Mouse (Mus musculus): ENCODE measurements at regions not wholly inside any gene's neighbourhood (a gene's known extent, or its start where the extent isn't known, plus 50 kb on each side); places are given as distances from the start of the nearest gene placed in this dataset.
A peak's percentile ranks its signal among the peaks of the same experiment; 100 is the strongest.

DNA sequence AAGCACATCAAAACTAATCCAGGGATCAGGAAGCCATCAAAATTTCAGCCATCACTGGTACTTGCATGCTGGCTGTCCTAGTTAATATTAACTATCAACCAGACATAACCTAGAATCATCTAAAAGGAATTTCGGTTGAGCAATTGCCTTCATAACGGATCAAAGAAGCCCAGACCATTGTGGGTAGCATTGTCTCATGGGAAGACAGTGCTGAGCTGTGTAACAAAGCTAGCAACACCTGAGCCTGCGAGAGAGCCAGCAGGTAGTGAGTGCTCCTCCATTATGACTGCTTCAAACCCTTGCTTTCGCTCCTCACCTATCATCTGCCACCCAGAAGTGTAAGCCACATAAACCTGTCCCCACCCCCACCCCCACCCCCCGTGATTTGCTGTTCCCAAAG, 169.6 kb upstream of the Fat1 start:
- DNase-seq = no peak

DNA sequence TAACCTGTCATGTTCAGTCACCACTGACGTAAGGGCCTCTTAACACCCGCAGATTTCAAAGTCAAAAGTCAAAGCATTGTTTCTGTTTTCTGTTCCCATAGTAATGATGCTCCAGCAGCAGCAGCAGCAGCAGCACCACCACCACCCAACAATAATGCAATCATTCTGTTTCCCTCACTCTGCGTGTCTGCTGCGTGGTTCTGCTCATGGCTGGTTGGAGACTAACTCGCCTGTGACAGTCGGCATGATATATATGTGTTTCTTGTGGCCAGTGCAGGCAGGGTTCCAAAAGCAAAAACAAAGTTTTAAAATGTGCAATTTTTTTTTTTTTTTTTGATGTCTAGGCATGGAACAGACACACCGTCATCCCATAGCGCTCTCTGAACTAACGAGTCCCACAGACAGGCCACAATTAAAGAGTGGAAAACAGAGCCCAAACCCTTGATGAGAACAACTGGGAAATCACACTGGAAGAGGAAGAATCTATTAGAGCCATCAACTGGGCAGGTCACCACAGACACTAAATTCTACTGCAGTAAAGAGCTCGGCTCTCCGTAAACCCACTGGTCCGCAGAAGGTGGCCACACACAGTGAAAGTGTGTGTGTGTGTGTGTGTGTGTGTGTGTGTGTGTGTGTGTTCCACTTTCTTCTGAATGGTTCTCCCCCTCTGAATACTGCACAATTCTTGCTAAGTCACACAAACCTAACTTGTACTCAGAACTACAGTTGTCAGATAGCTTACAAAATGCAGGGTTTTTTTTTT, 169.0 kb upstream of the Fat1 start:
- DNase-seq = peak; percentile 5 to 19

DNA sequence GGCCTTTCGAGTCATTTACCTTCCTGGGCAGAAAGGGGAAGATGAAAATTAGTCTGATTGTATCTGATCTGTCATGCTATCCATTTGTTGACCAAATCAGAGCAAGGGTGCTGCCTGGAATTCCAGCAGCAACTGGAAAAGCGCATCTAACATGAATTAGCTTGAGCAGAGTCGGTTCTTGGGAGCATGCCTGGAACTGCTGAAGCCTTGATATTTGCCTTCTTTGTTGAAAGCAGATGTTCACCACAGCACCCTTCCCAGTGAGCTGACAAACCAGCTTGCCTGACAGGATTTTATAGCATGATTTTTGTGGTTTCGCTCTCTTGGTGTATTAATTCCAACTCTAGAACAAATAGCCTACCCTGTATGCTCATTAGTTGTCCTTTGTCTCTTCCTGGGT, 168.0 kb upstream of the Fat1 start:
- peak; percentile 25 to 40 for DNase-seq

DNA sequence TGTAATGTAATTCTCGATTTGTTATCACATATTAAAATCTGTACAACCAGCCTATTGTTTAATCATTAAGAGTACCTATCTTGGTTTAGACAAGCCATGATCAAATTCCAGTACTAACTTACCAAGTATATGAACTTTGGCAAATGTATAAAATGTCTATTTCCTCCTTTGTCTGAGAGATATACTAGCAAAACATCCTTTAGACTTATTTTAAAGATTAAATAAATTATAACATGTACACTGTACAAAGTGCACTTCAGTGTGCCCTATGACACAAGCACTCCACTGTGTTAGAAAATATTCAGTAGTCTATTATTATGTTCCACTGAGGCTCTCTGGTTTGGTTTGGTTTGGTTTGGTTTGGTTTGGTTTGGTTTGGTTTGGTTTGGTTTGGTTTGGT, 156.0 kb upstream of the Fat1 start:
- no peak for DNase-seq

DNA sequence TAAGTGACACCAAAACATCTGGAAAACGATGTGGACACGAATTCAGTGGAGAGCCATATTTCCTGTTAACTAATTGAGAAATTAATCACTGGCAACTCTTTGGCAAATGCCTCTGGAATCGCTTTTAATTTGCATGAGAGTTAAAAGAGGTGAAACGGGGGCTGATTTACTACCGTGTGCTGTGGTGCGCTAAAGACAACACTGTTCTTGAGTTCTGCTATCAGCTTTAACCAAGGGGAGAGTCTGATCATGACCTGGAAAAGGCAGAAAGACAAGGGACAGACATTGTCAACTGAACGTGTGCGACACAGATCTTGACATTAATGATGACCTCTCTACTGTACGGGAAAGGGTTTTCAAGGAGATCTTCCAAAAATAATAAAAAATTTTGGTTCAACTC, 152.8 kb upstream of the Fat1 start:
- no peak for DNase-seq

DNA sequence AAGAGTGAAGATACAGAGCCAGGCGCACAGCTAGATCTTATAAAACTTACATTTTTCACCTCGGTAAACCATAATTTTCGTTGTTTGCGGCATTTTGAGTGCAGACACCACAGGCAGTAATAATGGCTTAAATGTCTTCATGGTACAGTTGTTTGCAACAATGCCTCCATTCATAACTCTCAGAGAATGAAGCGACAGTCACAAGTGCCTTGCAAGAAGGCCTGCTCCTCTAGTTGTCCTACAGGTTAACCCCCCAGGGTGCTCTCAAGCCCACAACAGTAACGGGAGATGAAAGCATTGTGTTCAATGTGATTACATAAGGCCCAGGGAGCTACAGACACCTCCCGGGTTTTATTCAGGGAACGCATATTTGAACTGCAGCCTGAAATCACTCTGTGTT, 150.1 kb upstream of the Fat1 start:
- DNase-seq = no peak

DNA sequence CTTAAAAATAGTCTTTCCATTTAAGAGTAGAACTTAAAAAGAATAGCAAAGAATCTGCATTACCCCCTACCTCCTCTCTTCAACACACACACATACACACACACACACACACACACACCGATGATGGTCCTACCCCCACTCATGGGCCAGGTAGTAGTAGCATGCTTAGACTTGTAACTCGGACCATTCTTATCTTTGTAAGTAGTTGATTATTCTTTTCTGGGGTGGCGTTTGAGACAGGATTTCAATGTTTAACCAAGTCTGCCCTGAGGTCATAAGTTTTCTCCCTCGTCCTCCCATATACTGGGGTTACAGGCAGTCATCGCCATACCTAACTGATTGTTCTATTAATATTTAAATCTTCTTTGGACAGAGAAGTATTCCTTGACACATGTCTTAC, 148.5 kb upstream of the Fat1 start:
- no peak for DNase-seq

DNA sequence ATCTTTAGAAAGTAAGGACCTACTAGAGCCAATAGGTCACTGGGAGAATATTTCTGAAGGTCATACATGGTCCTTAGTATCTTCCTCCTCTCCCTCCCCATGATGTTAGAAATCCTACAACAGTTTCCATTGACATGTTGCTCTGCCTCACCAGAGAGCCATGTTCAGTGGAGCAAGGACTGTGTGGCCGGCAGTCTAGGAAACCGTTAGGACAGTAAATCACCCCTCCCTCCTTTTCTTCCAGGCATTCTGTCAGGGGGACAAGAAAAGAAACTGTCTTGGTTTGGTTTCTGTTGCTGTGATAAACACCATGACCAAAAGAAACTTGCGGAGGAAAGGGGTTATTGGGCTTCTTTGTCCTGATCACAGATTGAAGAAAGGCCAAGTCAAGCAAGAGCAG, 147.0 kb upstream of the Fat1 start:
- DNase-seq = no peak

DNA sequence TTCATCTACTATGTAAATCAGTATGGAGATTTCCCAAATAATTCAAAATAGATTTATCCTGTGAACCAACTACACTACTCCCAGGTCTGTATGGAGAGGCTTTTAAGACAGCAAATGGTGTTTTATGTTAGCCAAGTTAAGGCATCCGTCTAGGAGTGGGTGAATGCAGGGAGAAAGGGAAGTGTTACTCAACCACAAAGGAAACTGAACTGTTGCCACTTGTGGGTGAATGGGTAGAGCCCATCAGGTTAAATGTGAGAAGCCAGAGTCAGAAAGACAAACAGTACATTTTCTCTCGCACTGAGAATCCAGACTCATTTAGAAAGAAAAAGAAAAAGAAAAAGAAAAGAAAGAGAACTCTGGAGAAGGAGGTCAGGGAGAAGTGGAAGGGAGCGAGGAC, 135.7 kb upstream of the Fat1 start:
- DNase-seq = no peak

DNA sequence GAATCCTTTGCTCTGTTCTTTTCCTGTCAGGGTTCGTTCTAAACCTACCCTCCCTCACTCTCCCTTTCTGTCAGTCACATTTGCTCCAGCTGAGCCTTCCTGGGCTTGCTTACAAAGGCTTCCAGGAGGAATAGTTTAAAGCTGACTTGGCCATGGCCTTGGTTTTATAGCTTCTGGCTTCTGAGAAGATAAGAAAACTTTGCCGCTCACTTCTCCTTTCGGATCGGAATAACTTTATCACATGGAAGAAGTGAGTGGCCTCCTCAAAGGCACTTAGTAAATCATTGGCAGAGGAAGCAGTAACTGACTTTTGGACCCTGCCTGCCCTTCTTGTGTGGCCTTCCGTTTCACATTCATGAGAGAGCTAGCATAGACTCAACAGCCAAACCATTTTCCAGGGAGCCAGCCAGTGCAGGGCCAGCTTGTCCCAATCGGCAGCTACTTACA, 134.4 kb upstream of the Fat1 start:
- DNase-seq = peak; percentile 58 to 76

DNA sequence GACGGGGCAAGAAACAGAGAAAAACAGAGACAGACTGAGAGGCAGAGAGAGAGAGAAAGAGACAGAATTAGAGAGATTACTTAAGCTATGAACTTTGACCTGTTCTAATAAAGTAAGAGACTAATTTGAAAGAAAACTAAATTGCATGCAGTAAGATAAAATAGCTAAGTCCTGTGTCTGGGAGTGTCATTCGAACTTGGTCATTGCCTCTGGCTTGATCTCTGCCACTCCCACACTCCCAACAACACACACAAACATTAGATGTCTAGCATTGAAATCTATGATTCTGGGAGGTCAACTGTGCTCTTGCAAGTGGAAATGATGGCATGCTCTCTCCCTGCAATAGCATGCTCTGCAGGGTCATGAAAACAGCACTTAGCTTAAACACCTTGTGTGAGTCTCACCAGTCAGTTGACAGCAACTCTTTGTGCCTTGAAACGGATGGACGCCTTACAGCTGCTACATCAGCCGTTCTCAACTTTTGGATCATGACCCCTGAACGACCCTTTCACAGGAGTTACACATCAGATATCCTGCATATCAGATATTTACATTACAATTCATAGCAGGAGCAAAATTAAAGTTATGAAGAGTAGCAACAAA, 133.5 kb upstream of the Fat1 start:
- DNase-seq = peak in 1 of 2 experiments; percentile 22

DNA sequence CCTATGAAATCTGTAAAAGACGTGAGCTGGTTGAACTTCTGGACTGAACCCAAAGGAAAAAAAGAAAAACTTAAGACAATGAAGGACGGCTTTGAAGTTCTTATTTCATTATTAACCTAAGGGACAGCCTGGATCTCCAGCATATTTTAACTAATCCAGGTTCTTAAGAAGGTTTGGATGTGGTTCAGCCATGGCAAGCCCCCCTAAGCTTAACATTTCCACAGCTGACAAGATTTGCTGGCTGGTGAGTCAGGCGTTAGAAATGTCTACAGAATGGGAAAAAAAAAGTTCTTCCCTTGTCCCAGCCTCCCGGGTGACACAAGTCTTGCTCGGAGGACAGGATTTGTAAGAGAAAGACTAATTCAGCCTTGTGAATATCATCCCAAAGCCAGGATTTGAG, 132.9 kb upstream of the Fat1 start:
- no peak for DNase-seq

DNA sequence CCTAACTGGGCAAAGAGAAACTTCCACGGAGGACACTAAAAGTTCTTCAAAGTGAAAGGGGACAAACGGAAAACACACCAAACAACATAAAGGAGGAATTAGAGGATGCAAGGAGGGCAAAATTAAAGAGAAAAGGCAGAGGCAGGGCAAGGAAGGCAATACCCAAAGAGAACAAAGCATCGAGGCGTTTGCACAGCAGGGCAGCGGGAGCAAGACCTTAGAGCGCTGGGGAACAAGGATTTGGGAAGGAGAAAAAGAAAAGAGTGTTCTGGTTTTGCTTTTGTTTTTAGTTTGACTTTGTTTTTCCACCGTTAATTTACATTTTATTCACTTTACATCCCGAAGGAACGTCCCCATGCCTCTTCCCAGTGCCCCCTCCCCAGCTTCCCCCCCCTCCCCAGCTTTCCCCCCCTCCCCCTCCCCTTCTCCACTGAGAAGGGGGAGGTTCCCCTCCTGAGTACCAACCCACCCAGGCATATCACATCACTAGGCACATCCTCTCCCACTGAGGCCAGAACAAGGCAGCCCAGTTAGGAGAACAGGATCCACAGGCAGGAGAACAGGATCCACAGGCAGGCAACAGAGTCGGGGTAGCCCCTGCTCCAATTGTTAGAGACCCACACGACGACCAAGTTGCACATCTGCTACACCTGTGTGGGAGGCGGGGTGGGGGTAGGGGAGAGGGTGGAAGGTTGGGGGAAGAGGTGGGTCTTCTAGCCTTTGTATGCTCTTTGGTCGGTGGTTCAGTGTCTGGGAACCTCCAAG, 130.7 kb upstream of the Fat1 start:
- no peak for DNase-seq

DNA sequence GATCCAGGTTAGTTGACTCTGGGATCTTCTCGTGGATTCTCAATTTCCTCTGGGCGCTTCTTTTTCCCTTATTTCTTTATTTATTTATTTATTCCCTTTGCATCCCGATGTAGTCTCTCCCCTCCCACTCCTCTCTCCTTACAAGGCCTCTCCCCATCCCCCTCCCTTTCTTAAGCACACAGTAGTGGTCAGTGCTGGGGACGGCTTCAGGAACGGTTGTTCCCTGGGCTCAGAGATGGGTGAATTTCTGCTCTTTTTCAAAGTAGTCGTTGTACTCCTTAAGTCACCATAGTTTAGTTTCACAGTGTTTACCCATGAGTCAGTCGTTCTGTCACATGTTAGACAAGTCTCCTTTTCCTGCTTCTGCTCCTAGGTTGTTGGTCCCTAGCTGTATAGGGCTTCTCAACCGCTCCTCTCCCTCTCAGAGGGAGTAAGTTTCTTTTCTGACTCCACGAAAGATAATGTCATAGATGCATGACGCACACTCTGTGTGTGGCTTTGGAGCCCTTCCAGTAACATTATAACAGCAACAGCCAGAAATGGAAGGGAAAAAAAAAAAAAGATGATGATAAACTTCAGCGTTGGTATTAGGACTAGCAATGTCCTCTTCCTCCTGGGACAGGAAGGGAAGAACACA, 129.9 kb upstream of the Fat1 start:
- no peak for DNase-seq

DNA sequence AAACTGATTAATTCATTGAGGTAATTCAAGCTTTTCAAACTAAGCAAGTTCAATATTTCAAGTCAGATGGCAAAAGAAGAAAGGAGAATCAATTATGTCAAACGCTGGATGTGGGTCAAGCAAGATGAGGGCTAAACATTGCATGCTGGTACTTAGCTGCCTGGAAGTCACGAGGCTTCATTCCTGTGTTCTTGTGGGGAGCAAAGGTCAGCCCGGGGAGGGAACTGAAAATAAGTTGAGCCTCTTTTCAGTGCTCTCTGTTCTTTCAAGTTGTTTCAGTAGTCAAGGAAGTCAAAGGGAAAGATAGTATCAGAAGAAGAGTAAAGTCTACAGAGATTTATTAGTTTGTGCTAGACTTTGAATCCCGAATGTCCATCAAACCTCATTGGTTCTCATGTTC, 122.9 kb upstream of the Fat1 start:
- DNase-seq = no peak

DNA sequence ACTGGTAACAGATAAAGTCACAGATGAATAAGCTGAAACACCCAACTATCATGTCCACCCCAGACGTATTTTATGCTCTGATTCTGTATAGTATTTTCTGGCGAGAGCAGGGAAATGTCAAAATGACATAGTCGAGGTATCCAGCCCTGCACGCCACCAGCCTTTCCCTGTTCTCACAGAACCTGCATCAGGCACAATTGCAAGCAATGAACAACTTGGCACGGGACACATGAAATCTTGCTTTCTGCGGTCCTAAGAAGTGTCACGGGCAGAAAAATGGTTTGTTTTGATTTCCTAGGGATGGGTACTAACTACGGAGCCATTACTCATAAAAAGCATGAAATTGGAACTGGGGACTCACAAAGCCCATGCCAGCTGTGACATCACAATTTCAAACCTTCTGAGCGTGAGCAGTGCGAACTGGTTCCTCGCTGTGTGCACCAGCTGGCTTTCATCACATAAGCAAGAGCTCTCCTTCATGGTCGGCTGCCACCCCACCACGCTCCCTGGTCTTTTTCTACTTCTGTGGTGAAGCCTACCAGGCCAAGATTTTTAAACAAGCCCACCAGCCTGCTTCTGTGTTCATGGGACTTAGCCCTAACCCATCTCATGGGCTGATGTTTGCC, 117.6 kb upstream of the Fat1 start:
- peak in 1 of 2 experiments; percentile 45 for DNase-seq

DNA sequence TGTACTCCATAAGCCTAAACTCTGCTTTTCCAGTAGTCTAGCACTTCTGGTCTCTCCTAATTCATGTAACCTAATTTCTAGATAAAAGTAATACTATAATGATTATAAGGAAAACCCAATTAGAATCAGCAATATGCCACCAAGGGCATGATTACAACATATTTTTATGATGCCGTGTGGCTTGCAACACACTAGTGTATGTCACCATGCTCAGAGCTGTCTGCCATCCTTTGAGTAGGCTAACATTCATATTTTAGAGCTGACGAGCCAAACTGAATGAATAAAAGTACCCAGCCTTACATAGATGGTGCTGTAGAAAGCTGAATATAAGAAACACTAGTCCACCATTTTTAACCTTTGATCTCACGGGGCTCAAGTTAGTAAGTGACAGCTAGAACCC, 116.0 kb upstream of the Fat1 start:
- DNase-seq = no peak

DNA sequence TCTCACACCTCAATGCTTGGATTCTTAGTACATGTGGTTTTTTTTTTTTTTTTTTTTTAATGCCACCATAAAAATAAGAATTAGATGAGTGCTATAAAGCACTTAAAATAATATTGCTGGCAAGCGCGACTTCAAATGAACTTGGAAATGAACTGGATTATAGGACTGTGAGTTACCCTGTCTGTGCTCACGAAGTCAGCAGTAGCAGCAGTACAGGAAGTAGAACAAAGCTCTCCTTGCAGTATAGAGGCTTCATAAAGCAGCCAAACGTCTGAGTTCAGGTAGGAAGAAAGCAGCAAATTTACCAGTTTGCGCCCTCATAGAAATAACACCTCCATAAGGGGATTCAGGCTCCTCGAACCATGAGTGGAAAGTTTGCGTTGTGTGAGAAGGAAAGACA, 115.6 kb upstream of the Fat1 start:
- no peak for DNase-seq

DNA sequence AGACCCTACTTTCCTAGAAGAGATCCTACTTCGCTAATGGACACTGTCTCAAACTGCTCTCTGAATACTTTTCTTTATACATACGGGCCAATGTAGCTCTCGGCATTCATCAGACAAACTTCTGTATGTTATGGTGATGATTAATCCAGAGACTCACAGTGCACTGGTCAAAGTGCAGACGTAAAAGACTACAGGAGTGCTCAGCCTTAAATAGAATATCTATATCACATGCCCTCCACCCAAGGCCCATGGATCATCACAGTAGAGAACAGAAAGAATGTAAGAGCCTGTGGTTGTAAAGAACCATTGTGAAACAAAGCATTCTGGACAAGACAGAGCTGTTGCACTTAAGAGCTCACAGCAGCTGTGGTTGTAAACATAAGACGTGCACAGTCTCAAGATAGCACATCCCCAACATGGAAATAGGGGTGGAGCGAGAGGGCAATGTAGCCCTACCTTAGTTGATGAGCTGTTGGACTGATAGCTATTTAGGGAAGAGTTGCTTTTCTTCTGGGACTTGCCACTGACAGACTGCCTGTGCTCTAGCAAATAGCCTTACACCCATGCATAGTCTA, 110.0 kb upstream of the Fat1 start:
- DNase-seq = no peak

DNA sequence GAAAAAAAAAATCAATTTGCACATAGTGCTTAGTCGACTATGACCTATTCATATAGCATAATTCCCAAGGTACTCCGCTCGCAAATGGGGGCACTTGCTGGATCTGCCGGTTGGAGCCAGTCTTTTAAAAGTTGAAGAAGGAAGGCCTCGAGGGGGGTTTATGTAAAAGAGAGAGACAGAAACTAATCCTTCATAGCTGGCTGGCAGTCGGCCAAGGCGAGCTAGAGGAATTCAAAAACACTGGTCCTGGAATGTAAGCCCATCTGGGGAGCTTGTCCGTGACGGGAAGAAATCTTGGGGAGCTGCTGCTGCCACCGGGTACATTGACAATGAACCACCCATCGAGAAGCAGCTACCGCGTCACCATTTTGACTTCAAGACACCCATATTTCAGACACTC, 108.3 kb upstream of the Fat1 start:
- DNase-seq = peak; percentile 85 to 89

DNA sequence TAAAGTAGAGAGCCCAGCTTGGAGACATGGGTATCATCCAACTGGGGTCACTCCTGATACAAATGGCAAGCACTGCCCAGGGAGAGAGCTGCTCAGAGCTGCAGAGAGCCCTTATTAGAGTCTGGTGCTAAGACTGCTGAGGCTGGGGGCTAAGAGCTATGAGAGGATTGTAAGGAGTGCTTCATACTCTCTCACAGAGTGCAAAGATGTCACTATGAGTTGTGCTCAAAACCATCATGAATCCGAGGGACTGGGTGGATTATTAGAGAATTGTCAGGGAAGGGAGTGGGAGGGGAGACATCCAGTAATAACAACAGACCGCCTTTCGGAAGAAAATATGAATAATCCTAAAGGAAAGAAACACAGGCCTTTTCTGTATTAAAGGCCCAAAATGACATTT, 107.2 kb upstream of the Fat1 start:
- DNase-seq = no peak

DNA sequence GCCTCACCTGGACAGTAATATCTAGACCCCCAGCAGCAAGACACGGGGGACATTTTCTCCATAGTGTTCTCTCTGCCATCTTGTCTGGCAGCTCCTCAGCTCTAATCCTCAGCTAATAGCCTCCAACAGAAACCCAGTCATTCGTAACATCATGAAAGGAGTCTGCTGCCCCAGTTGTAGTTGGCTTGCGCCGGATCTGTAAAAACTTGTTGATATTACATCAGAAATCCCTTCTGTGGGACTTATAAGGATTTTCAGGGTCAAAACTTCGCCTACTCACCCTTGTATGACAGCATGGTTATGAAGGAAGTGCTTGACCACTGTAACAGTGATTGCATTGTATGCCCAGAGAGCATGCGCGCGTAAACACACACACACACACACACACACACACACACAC, 96.8 kb upstream of the Fat1 start:
- no peak for DNase-seq
